Mouse (Mus musculus) granulocyte monocyte progenitor cell, adult 5-6 weeks (primary cell): Measurements from ENCODE around the gene Tango2. TPM values are rescaled to one million over a fixed set of nuclear protein-coding genes. Genes with fewer than 3 reads are reported as not detected.
A peak's percentile ranks its signal among the peaks of the same experiment; 100 is the strongest.

ENCODE experiments used
- ATAC-seq: replicated peaks from 2 replicates; pipeline ENCODE4 v1.8.0; 2016; ENCODE audit warnings: mild to moderate bottlenecking, moderate TSS enrichment, inconsistent platforms; ENCODE audit not compliant: poor library complexity, severe bottlenecking
- total RNA-seq, 2 experiments: library from RNA; stranded (forward) in 1 of 2; stranded (reverse) in 1 of 2; fragments of 200-712, 200-1000 nt in 1 of 2; fragments of >200 nt in 1 of 2; fragmentation: Nextera tagmentation in 1 of 2; gene quantifications; 2 replicates each; pipeline ENCODE4 v1.2.3; 2014 to 2017

The Tango2 gene
- total RNA-seq, 2 experiments from 2014 or later: 5.4 to 30.5 TPM

GRCm38 (mm10) chr16:18345243-18345642, 2.7 kb downstream of the Tango2 start:
- peak; percentile 43 for ATAC-seq

DNA sequence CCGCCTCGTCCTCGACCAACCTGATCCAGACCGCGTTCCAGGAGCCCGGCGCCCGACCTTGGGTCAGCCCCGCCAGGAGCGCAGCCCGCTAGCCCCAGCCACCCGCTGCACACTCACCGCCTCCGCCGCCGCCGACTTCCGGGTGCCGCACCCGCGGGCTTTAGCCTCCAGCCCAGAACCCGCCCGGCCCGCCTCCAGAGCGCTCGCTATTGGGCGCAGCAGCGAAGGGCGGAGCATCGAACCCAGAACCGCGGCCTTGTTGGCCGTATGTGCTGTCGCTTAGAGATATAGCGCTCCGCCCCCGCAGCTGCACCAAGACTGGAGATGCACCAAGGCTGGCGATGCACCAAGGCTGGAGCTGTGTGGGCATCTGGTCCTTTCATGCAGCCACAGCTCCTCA, 4.1 kb downstream of the Tango2 start:
- ATAC-seq: peak; percentile 85

GRCm38 (mm10) chr16:18342650-18343570, 5.0 kb downstream of the Tango2 start:
- 0 out of 2 replicates have a peak, but pooled peaks have one; percentile 16 for ATAC-seq

DNA sequence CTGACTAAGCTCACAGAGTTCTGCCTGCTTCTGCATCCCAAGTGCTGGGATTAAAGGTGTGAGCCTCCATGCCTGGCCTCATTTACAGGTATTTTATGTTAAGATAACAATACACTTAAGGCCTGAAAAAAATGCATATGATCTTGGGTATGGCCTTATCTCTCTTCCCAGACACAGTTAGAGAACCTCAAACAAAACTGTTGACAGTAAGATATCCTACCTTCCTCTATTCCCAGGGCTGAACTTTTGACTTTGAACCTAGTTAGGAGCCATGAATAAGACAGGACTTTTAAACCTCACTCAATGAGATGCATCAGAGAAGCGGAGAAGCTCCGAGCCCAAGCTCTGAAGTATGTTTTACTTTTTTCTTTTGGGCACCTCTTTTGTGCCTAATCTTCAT, 5.8 kb downstream of the Tango2 start:
- no peak for ATAC-seq

- no peak for ATAC-seq
Observed at GRCm38 (mm10) chr16:18341605-18342004, 6.3 kb downstream of the Tango2 start.

GRCm38 (mm10) chr16:18339866-18340265, 8.0 kb downstream of the Tango2 start:
- ATAC-seq: no peak

DNA sequence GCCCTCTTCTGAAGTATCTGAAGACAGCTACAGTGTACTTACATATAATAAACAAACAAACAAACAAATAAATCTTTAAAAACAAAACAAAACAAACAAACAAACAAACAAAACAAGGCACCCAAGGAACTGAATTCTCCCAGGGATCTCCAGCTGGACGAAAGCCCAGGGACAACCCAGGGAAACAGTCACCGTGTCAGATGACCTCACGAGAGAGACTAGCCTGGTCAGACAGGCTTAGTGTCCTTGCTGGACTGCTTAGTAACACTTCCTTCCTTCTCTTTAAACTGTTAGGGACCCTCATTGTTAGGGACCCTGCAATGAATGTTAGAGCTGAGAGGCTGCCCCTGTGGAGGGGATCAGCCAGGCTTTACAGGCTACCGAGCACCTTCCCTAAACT, 10.6 kb downstream of the Tango2 start:
- no peak for ATAC-seq

- no peak for ATAC-seq
Observed at GRCm38 (mm10) chr16:18335981-18336380, 11.9 kb downstream of the Tango2 start.

- no peak for ATAC-seq
Observed at GRCm38 (mm10) chr16:18333976-18334375, 13.9 kb downstream of the Tango2 start.

DNA sequence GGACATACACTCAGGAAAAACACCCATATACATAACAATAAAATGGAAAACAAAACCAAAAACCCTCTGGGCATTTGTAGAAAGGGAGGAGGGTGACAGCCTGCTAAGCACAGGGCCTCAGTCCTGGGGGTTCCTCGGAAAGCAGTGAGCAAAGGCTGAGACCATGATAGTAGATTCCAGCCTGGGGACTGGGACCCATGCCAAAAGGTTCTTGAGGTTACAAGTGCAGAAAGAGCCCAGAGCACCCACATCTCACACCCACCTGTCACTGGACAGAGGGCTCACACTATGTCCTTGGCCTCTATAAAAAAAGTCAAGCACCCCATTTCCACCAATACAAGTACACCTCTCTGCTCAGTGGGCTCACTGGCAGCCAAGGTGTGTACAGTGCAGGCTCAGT, 19.4 kb downstream of the Tango2 start:
- ATAC-seq: no peak

GRCm38 (mm10) chr16:18327936-18328335, 20.0 kb downstream of the Tango2 start:
- ATAC-seq: no peak

DNA sequence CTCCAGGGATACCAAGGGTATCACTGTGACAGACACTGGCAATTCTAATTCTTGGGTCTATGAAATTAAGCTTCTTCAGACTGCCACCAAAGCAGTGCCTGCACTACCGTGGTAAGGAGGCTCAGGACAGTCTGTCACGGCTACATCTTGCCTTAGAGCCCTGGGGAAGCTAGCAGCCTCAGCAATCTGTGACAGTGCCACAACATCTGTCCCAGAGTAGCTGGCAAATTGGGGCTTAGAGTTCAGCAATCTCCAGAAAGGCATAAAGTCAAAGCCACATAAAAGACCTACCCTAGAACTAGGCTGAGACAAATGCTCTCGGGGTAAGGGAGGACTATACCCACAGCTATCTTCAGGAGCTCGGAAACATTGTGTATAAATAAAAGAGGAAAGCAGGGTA, 22.2 kb downstream of the Tango2 start:
- ATAC-seq: no peak

- ATAC-seq: no peak
Observed at GRCm38 (mm10) chr16:18324031-18324430, 23.9 kb downstream of the Tango2 start.

DNA sequence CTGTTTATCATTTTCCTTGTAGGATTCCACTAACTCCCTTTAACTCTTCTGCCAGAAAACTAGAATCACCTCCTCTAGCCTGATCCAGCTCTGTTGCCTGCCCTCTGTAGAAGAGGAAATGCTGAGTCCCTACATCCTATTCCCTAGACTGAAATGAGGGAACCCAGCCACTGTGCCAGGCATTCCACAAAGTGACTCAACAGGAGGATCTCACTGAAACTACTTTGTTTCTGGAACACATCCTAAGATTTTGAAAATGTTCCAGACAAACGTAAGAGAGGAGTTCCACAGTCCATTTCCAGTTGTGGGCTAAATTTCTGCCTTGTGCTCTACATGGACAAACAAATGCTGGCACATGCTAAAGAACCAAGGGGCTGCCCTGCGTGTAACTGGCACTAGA, 24.4 kb downstream of the Tango2 start:
- ATAC-seq: no peak

DNA sequence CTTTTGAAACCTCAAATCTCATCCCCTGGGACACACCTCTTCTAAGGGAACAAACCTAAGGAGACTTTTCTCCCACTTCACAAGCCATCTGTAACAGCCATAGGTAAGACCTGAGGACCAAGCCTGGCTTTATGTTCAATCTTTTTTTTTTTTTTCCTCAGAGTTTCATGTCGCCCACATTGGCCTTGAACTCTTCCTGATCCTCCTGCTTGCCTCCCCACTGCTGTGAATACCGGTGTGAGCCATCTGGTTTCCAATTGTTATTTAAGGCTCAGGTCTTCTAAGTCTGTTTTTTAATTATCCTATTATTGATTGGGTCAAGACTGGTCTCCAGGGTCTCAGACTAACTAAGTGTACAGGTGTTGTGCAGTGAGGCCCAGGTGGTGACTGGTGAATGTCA, 26.5 kb downstream of the Tango2 start:
- no peak for ATAC-seq

DNA sequence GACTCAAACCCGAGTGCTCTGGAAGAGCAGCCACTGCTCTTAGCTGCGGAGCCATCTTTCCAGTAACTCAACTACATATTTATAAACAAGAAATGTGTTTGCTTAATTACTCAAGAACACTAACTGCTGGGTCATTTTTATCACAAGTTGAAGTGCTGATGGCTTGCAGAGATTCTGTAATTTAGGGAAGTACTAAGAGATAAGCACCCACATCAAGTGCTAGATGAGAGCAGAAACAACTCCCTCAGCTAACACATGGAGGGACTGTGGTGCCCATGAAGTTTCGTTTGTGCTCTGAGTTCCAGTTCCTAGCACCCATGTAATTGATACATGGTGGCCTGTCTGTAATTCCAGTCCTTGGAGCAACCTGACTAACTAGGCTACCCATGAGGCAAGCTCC, 28.9 kb downstream of the Tango2 start:
- ATAC-seq: no peak

DNA sequence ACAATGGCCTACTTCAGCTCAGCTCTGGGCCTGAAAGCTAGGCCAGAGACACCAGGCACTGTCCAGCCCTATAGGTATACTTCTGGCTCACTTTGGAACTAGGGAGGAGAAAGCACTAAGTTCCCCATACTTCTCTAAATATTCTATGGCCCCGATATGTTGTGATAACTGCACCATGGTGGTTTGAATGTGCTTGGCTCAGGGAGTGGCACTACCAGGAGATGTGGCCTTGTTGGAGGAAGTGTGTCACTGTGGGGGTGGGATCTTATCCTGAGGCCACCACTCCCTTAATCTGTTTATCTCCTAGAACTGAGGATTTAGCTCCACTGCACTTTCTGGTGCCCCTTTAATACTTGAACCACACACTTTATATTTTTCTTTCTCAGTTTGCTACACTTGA, 39.7 kb downstream of the Tango2 start:
- no peak for ATAC-seq

DNA sequence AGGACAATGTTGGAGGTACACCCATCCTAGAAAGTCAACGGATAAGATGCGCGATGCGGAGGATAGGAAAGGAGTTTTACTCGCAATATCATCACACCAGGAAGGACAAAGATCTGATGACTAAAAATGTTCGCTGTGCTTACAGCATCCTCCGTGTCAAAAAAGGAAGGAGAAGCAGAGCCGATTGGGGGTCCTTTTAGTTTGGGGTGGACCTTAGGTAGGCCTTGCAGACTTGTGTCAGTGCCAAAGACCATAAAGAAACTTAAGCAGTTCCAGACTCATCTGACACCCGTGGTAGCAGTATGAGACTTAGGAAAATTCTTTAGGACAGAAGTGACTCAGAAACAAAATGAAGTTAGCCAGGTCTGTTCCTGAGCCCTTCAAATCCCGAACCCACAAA, 58.3 kb downstream of the Tango2 start:
- ATAC-seq: peak; percentile 16

DNA sequence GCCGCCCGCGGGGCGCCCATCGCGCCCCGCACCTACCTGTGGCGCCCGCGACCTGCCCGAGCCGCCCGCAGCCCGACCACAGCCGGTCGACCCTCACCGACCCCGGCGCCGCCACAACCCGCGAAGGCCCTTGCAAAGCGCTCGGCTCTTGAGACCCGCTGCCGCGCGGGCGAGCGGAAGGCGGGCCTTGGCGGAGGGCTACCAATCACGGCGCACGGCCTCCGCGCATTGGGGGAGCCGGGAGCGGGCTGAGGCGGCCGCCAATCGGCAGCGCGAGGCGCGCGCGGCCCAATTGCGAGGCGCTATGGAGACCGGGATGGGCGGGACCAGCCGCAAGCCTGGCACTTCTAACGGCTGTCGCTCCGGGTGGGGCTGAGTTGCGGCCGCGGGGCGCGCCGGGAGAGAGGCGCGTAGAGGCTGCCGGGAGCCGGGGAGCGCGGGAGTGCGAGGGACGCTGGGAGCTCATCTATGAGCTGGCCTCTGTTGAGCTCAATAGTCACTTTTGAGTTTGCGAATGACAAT, 58.8 kb downstream of the Tango2 start, which contains the start of gene Dgcr8:
TSS of gene Dgcr8 (minus strand) at position 180 of the 522 bp plus-strand sequence.
- peak; percentile 91 for ATAC-seq

DNA sequence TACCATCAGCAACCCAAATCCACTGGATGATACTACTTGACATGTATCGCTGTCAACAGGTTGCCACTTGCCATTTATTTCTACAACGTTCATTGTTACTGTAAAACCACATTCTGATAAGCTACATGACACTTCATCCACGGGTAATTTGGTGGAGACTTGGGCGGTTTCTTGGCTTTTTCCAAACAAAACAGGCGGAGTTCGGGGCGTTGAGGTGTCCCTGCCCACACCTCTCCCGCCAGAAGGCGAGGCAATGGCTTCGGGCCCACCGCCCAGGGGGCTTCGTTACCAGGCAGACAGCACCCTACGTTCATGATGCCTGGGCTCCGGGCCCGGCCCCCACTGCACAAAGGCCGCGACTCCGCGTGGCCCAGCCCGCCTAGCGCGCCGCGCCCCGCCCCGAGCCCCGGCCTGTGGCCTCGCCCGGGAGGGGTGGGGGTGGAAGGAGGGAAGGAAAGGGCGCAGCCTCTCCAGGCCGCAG, 59.3 kb downstream of the Tango2 start:
- ATAC-seq: peak; percentile 72

GRCm38 (mm10) chr16:18288166-18288565, 59.7 kb downstream of the Tango2 start:
- no peak for ATAC-seq

- ATAC-seq: no peak
Observed at GRCm38 (mm10) chr16:18275166-18275565, 72.7 kb downstream of the Tango2 start.
